Mouse (Mus musculus) embryonic fibroblast, embryonic 13.5 days (primary cell): ENCODE data around the gene Ubap2. TPM values are rescaled to one million over a fixed set of nuclear protein-coding genes. Genes with fewer than 3 reads are reported as not detected.

Experiments used
- H3K27ac ChIP-seq: 2 replicates; pipeline ENCODE4 v1.5.1; 2012; ENCODE audit warnings: low read length, control low read depth, inconsistent platforms; ENCODE audit not compliant: insufficient read depth
- H3K4me1 ChIP-seq: 2 replicates; pipeline ENCODE4 v1.6.1; 2011; ENCODE audit warnings: low read length; ENCODE audit not compliant: control insufficient read depth, insufficient read depth
- H3K4me3 ChIP-seq: 2 replicates; pipeline ENCODE4 v1.5.1; 2011; ENCODE audit warnings: mild to moderate bottlenecking, control low read depth, low read length; ENCODE audit not compliant: insufficient read depth
- CTCF ChIP-seq: IDR thresholded peaks from 2 replicates; pipeline ENCODE4 v1.5.1; 2011; ENCODE audit warnings: mild to moderate bottlenecking, control low read depth, low read length, moderate library complexity, borderline replicate concordance; ENCODE audit not compliant: insufficient read depth
- POLR2A ChIP-seq: IDR thresholded peaks from 2 replicates; pipeline ENCODE4 v1.6.1; 2011; ENCODE audit warnings: low read depth, mild to moderate bottlenecking, control low read depth, low read length, moderate library complexity
- polyA plus RNA-seq: library from polyadenylated mRNA; stranded (reverse); fragments of >200 nt; gene quantifications from 2 replicates; pipeline ENCODE4 v1.2.4, GENCODE M21; 2011; ENCODE audit warnings: low read depth; ENCODE audit not compliant: missing spikeins, insufficient read length

Gene Ubap2
- polyA plus RNA-seq, result 69.0 and 78.8 TPM in 2 replicates

DNA sequence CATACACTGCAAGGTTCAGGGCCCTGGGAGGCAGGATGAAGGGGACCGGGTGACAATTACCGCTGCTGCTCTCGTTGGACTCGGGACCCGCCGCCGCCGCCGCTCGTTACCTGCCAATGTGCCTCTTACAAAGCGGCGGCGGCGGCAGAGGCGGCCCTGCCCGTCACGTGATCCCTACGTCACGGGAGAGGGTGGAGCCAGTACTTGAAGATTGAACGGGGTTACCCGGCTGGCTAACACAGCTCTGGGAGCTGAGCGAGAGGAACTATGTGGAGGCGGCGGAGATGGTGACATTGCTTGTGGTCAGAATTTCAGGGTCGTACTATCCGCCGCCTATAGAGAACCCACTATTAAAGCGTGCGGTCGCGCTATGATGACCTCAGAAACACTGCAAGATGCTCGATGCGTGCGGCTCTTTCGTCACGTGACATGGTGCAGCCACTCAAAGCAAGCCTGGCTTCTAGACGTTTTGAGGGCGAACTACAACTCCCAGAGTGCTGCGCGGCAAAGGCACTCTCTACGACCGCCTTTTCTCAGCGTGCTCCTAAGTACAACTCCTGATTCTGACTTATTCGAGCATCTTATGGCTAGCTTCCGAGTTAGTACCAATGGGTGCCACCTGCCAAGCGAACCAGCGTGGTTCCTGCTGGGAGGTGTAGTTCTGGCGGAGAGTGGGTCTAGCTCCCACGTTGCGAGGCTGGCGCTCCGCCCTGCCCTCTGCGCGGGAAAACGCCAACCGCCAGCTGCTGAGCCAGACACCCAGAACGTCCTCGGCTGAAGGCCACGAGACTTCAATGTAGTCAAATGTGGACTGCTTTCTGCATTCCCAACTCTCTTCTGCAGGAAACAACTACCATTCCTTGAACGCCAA is at the start of gene Ubap2:
Gene Ubap2, minus strand, starts transcription at position 165 of the 871 bp plus-strand sequence.
- Histone ChIP-seq H3K4me3 (peak within 1 kb of the TSS; percentile 97), H3K4me1 (peaks cover 2% of the 10 kb centered on the region; the same call in 1 of the 2 replicates), H3K27ac (peak within 1 kb of the TSS; percentile 91)
- TF ChIP-seq POLR2A (peak; percentile 76), CTCF (no peak)

DNA sequence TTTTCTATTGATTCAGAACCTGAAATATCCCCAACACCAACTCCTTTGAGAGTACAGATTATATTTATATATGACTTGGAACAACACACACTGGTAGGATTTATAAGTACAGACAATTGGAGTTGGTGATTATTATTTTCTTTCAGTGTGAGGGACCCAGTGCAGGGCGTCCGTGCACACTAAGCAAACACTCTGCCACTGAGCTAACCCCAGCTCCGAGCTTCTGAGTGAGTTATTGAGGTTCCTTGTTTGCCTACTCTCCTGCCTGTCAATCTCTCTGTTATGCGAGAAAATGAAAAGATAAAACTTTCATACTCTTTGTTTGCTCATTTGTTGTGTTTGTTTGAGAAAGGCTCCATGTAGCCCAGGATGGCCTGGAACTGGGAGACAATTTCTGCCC is 46.0 kb upstream of the Ubap2 start:
- Histone ChIP-seq H3K27ac (no peak overlapping the region), H3K4me3 (no peak overlapping the region), H3K4me1 (no peaks in the 10 kb centered on the region)
- TF ChIP-seq POLR2A (no peak), CTCF (no peak)

DNA sequence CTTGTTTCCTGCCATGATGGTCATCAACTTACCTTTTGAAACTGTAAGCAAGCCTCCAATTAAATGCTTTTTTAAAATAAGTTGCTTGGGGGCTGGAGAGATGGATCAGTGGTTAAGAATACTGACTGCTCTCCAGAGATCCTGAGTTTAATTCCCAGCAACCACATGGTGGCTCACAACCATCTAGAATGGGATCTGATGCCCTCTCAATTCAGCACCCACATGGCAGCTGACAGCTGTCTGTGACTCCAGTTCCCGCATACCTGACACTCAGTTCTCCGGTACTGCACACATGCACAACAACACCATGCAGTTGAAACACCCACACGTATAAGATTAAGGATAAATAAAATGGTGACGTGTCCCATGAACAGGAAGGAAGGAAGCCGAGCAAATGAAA is 43.3 kb upstream of the Ubap2 start:
- H3K4me1 ChIP-seq, result peaks cover under 1% of the 10 kb centered on the region; the same call in 1 of the 2 replicates
- no peak overlapping the region for H3K27ac ChIP-seq
- TF ChIP-seq POLR2A, result no peak
- no peak for TF ChIP-seq CTCF
- H3K4me3 ChIP-seq, result no peak overlapping the region

DNA sequence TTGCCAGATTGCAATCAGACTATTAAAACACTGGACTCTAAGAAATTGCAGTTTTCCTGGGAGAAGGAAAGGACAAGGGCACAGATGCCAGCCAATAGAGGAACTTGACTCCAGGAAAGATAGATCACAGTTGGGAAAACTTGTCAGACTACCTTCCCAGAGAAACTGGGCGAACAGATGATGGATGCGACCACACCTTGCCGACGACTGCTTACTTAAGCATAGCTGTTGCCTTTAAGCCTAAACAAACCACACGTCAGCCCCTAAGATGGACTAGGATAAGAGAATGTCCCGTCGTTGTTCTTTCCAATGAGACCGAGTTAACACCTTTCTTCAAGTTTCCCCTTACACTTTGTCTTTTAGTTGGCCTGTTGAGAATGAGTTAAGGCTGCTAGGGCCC is 40.2 kb upstream of the Ubap2 start:
- TF ChIP-seq POLR2A (no peak), CTCF (no peak)
- Histone ChIP-seq H3K27ac (peak overlapping the region; percentile 9; the same call in 1 of the 2 replicates), H3K4me1 (peaks cover 4% of the 10 kb centered on the region; the same call in 1 of the 2 replicates), H3K4me3 (peak overlapping the region; percentile 14; the same call in 1 of the 2 replicates)

DNA sequence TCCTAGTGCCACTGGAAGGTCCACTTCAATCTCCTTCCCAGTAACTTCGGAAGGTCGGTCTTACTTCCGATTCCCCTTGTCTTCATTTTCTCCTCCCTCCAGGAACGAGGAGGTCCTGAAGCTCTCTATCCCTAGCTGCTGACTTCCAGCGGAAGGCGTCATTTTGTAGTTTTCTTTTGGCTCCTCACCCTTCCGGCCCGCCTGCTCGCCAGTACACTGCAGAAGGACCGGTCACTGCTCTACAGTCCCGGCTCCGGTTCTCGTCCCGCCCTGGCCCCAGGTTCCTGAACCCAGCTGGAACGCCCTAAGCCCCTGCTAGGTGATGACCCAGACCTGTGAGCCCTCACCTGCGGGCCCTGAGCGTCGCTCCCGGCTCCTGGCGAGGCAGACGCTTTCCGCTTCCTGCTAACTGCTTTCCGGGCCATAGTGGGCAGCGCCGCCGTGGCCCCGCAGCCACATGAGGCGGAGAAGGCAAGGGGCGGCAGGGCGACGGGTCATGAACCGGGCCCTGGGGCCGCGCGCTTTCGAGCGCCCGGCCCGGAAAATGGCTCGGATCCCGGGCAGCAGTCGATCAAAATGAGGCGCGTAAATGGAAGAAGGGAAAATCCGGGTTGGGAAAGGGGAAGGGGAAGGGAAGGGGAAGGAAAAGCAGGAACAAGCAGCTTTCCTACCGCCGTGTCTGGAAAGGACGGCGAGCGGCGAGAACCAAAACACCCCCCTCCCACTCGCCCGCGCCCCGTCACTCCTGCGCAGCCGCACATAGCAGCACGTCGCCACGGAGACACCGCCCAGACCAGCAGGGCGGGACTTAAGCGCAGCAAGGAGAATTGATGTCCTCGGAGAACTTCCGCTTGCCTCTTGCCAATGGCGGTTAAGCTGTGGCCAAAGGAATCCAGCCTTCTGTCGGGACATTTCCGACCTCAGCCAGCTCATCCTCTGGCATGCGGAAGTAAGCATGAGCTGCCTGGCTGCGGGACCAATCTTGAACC is 39.5 kb upstream of the Ubap2 start, which contains the start of gene Dcaf12:
Gene Dcaf12, minus strand, starts transcription at position 749 of the 989 bp plus-strand sequence.
- peak; percentile 82 for TF ChIP-seq POLR2A
- TF ChIP-seq CTCF, result no peak
- Histone ChIP-seq H3K4me3 (peak within 1 kb of the TSS; percentile 75), H3K27ac (peak within 1 kb of the TSS; percentile 91), H3K4me1 (peaks cover 4% of the 10 kb centered on the region; the same call in 1 of the 2 replicates)

DNA sequence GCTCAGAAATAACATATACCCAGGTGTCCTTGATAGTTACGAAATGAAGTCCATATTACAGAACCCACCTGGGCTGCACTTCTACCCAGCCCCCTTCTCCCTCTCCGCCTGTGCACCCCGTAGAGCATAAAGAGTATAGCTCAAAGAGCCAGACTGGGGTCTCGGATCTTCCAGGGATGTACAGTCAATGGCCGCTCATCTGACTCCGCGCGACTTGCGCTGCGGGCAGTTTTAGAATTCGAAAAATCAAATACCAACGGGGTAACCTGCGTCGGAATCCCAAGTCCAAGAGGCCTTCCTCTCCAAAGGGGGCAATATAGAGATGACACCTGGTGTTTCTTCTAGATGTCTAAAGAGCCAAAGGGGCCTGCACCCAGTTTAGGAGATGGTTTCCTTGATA is 38.8 kb upstream of the Ubap2 start:
- peak overlapping the region; percentile 75 for H3K4me3 ChIP-seq
- TF ChIP-seq CTCF (no peak), POLR2A (no peak)
- H3K4me1 ChIP-seq, result peaks cover 4% of the 10 kb centered on the region; the same call in 1 of the 2 replicates
- peak overlapping the region; percentile 91 for H3K27ac ChIP-seq

DNA sequence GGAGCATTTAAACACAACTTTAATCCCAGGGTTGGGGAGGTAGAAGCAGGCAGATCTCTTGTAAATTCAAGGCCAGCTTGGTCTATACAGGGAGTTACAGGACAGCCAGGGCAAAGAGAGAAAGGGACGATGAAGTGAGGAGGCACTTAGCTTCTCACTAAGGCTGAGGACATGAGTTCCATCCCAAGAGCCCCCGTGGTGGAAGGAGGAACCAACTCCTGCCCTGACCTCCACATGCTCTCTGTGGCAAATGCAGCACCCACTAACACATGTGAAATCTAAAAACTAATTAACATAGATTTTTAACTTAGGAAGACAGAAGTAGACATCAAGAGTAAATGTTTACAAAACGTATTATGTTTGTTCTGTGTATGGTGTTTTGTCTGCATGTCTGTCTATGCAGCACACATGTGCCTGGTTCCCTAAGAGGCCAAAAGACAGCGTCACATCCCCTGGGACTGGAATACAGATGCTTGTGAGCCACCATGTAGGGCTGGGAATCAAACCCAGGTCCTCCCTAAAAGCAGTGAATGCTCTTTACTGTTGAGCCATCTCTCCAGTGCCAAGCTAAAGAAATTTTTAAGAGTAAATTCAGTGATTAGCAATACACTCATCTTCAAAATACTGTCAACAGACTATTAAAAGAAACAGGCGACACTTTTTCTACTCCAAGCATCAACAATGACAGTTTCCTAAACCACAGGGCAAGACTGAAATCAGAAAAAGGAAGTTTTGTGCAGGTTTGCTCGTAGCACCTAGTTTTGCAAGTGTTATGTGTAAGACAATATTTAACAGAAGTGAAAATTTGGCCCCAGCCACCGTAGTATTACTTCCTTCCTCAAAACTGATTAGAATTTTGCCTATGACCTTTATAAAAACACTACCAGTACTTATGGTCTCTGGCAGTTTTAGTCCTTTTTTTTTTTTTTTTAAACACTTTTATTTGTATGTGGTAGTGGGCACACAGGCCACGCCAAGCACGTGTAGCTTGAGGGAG is 35.9 kb upstream of the Ubap2 start:
- TF ChIP-seq CTCF, result no peak
- TF ChIP-seq POLR2A, result no peak
- peaks cover 4% of the 10 kb centered on the region; the same call in 1 of the 2 replicates for H3K4me1 ChIP-seq
- H3K27ac ChIP-seq, result no peak overlapping the region
- H3K4me3 ChIP-seq, result no peak overlapping the region

DNA sequence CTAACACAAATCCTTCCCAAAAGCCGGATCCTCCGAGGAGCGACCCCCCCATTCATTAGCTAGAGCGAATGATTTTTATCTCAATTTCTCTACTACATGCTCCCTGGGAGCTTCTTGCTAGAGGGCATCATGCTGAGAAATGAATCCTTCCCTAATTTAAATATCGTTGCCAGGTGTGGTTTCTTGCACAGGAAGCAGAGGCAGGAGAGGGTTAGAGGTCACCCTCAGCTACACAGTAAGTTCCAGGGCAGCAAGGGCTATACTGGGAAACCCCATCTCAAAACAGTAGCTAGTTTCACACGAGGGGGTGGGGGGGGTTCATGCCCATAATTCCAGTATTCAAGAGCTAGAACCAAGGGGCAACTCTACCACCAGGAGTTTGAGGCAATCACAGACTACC is 32.5 kb upstream of the Ubap2 start:
- TF ChIP-seq CTCF (no peak), POLR2A (no peak)
- Histone ChIP-seq H3K27ac (no peak overlapping the region), H3K4me3 (no peak overlapping the region), H3K4me1 (0 out of 2 replicates have a peak, but pooled peaks cover 3% of the 10 kb centered on the region)
